Comparison of ENCODE assay signal across 8 mouse cellular contexts in genomic region chr13:44731727-44732441, GRCm38 (mm10). TPM values are rescaled to one million over a fixed set of nuclear protein-coding genes. Genes with fewer than 3 reads are reported as not detected.
DNase-seq lines count a peak whose midpoint lies in the region; ATAC-seq lines count a peak whose summit lies in the region.

No protein-coding gene starts in this region.

- H3K27ac ChIP-seq in hindbrain, embryonic 13.5 days, result no peak overlapping the region
- peak overlapping the region; percentile 99 for H3K27ac ChIP-seq in midbrain, embryonic 10.5 days (replicated peaks)

- ATAC-seq in megakaryocyte, adult 5-6 weeks (ENCODE audit: poor library complexity, severe bottlenecking), result no peak
- ATAC-seq in hindbrain, embryonic 13.5 days (ENCODE audit: low FRiP score), result no peak

- H3K9ac ChIP-seq in hindbrain, embryonic 13.5 days, result peak overlapping the region; percentile 87

- H3K27me3 ChIP-seq in megakaryocyte, embryonic 14.5 days (replicated peaks), result no peaks in the 10 kb centered on the region
- H3K27me3 ChIP-seq in hindbrain, embryonic 13.5 days, result no peaks in the 10 kb centered on the region
- 0 out of 2 replicates have a peak, but pooled peaks cover 8% of the 10 kb centered on the region for H3K27me3 ChIP-seq in midbrain, embryonic 10.5 days (ENCODE audit: low read depth, poor library complexity, severe bottlenecking)

- DNase-seq in adrenal gland, adult 2 months, result peak; percentile 30
- no peak for DNase-seq in adrenal gland, postnatal 4 days (ENCODE audit: low spot score in 2 of 2)
- no peak for DNase-seq in midbrain, embryonic 10.5 days (ENCODE audit: low spot score)
- DNase-seq in thymus, postnatal 36 days, result peak; percentile 15 to 19
- DNase-seq in urinary bladder, adult 18-20 months (ENCODE audit: low spot score in 2 of 2), result no peak

- H3K9me3 ChIP-seq in megakaryocyte, embryonic 14.5 days, result no peaks in the 10 kb centered on the region
- H3K9me3 ChIP-seq in hindbrain, embryonic 13.5 days, result no peaks in the 10 kb centered on the region
- no peaks in the 10 kb centered on the region for H3K9me3 ChIP-seq in midbrain, embryonic 10.5 days (replicated peaks)

- H3K36me3 ChIP-seq in megakaryocyte, embryonic 14.5 days (replicated peaks; ENCODE audit: low read length), result peaks cover 18% of the 10 kb centered on the region
- no peaks in the 10 kb centered on the region for H3K36me3 ChIP-seq in hindbrain, embryonic 13.5 days
- H3K36me3 ChIP-seq in midbrain, embryonic 10.5 days, result no peaks in the 10 kb centered on the region

- WGBS in hindbrain, embryonic 13.5 days, result under 1% methylated on average over 16 of the region's 16 CpGs
- WGBS in midbrain, embryonic 10.5 days, result under 1% methylated on average over 16 of the region's 16 CpGs

- H3K4me3 ChIP-seq in megakaryocyte, embryonic 14.5 days (replicated peaks), result peak overlapping the region; percentile 98
- H3K4me3 ChIP-seq in hindbrain, embryonic 13.5 days, result peak overlapping the region; percentile 74
- peak overlapping the region; percentile 79 for H3K4me3 ChIP-seq in midbrain, embryonic 10.5 days

- peak overlapping the region; percentile 74 for H3K4me2 ChIP-seq in hindbrain, embryonic 13.5 days

- peaks cover 54% of the 10 kb centered on the region for H3K4me1 ChIP-seq in megakaryocyte, embryonic 14.5 days
- H3K4me1 ChIP-seq in hindbrain, embryonic 13.5 days (replicated peaks), result peaks cover 30% of the 10 kb centered on the region
- peaks cover 56% of the 10 kb centered on the region for H3K4me1 ChIP-seq in midbrain, embryonic 10.5 days

RNA-seq across cellular contexts. Expression of gene Jarid2, which starts 2.6 kb away (rescaled TPM):
- 10 to 100 TPM; 22.7 to 47.1 TPM for total RNA-seq in adrenal gland, adult 2 months (2021)
- 5.5 and 6.3 TPM in 2 replicates for polyA plus RNA-seq in adrenal gland, adult 2 months (2012; rRNA removed)
- 10 to 100 TPM; 63.5 to 72.7 TPM for total RNA-seq in adrenal gland, postnatal 4 days (2021)
- 68.2 and 178 TPM in 2 replicates for polyA plus RNA-seq in megakaryocyte, embryonic 14.5 days (2012; ENCODE audit: insufficient read depth, low replicate concordance)
- total RNA-seq in megakaryocyte, adult 5-6 weeks (2015), result 49.1 and 49.2 TPM in 2 replicates
- total RNA-seq in megakaryocyte, adult 5-6 weeks (2017), result 59.8 and 74.4 TPM in 2 replicates
- polyA plus RNA-seq in hindbrain, embryonic 13.5 days (2015; fragmentation: Nextera tagmentation; extraction: Ambion mirVana), result 58.7 and 60.9 TPM in 2 replicates
- 63.8 and 73.3 TPM in 2 replicates for polyA plus RNA-seq in midbrain, embryonic 10.5 days (2016; fragmentation: Nextera tagmentation; extraction: Ambion mirVana)

Comparison
In these comparisons a context has a peak if more than half of its experiments do, and no peak if none do; other contexts are left out.
1. DNase-seq: peak in adrenal gland, adult 2 months (single experiment) and thymus, postnatal 36 days (2 of 2); none in adrenal gland, postnatal 4 days (0 of 2), midbrain, embryonic 10.5 days (single experiment) and urinary bladder, adult 18-20 months (0 of 2).
2. Peak in every context shown above with its lines, with median percentiles within 50 percentile points of each other: H3K4me3 ChIP-seq.